Comparison of ENCODE assay signal across 20 mouse cellular contexts in the genomic region with DNA sequence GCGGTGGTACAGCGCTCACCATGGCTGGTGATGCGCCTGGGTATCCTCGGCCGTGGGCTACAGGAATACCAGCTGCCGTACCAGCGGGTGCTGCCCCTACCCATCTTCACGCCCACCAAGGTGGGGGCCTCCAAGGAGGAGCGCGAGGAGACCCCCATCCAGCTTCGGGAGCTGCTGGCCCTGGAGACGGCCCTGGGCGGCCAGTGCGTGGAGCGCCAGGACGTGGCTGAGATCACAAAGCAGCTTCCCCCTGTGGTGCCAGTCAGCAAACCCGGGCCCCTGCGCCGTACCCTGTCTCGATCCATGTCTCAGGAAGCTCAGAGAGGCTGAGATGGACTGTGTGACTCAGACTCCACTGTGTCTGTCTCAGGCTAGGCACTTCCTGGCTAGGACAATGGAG. TPM values are rescaled to one million over a fixed set of nuclear protein-coding genes. Genes with fewer than 3 reads are reported as not detected.
A peak's percentile ranks its signal among the peaks of the same experiment; 100 is the strongest.
DNase-seq lines count a peak whose midpoint lies in the region; ATAC-seq and TF ChIP-seq lines count a peak whose summit lies in the region.
"Had no signal": no experiment of that assay in that cellular context is flagged by ENCODE, and none has a peak within 500 bp of the region (broad histone marks: within the 10 kb centered on the region; RNA-seq: fewer than 3 reads in every experiment).

No protein-coding gene starts in this region.

- peak overlapping the region; percentile 95 for H3K27ac ChIP-seq in heart, adult 2 months
- no peak overlapping the region for H3K27ac ChIP-seq in hindbrain, embryonic 13.5 days
- H3K27ac ChIP-seq in hindbrain, postnatal 0 days, result no peak overlapping the region
- H3K27ac ChIP-seq in ES-Bruce4 (ENCODE audit: insufficient read depth, low read length), result no peak overlapping the region
- H3K27ac ChIP-seq: embryonic facial prominence, embryonic 12.5 days; liver, embryonic 14.5 days; stomach, embryonic 15.5 days had no signal

- no peak for TF ChIP-seq CTCF in heart, adult 2 months (IDR thresholded peaks at IDR 0.05)
- no peak for TF ChIP-seq CTCF in hindbrain, postnatal 0 days (IDR thresholded peaks at IDR 0.05; ENCODE audit: low read depth)
- TF ChIP-seq CTCF in E14TG2a.4 (conservative IDR thresholded peaks at IDR 0.05; ENCODE audit: low read length), result no peak
- no peak for TF ChIP-seq CTCF in ES-Bruce4 (IDR thresholded peaks at IDR 0.05; ENCODE audit: low read depth, low read length)

- no peak; the same call in 1 of the 2 replicates for TF ChIP-seq EP300 in heart, adult 2 months (IDR thresholded peaks at IDR 0.05; ENCODE audit: insufficient read depth, low read depth, low read length)
- TF ChIP-seq EP300 in ES-Bruce4 (IDR thresholded peaks at IDR 0.05; ENCODE audit: insufficient read depth, low read depth, low read length), result no peak

- H3K4me1 ChIP-seq in heart, adult 2 months (ENCODE audit: control insufficient read depth, insufficient read depth, low read length), result peaks cover under 1% of the 10 kb centered on the region; the same call in 1 of the 2 replicates
- peaks cover 19% of the 10 kb centered on the region for H3K4me1 ChIP-seq in hindbrain, embryonic 13.5 days (replicated peaks)
- no peaks in the 10 kb centered on the region for H3K4me1 ChIP-seq in hindbrain, postnatal 0 days (ENCODE audit: insufficient read depth, low read length)
- H3K4me1 ChIP-seq in E14TG2a.4 (replicated peaks; ENCODE audit: low read depth, low read length), result peaks cover 68% of the 10 kb centered on the region
- H3K4me1 ChIP-seq in ES-Bruce4 (ENCODE audit: control insufficient read depth, insufficient read depth, low read length), result no peaks in the 10 kb centered on the region
- H3K4me1 ChIP-seq: embryonic facial prominence, embryonic 12.5 days had no signal

- no peak; the same call in 1 of the 2 replicates for TF ChIP-seq POLR2A in heart, adult 2 months (IDR thresholded peaks at IDR 0.05; ENCODE audit: insufficient read depth, low read depth, low read length)
- TF ChIP-seq POLR2A in ES-Bruce4 (IDR thresholded peaks at IDR 0.05; ENCODE audit: insufficient read depth, low read length), result no peak

- no peaks in the 10 kb centered on the region for H3K9me3 ChIP-seq in hindbrain, embryonic 13.5 days
- no peaks in the 10 kb centered on the region for H3K9me3 ChIP-seq in hindbrain, postnatal 0 days (ENCODE audit: low read length)
- H3K9me3 ChIP-seq in E14TG2a.4 (ENCODE audit: low read length), result no peaks in the 10 kb centered on the region
- H3K9me3 ChIP-seq in ES-Bruce4 (replicated peaks; ENCODE audit: control insufficient read depth, insufficient read depth, low read length, poor library complexity, severe bottlenecking), result no peaks in the 10 kb centered on the region
- H3K9me3 ChIP-seq: embryonic facial prominence, embryonic 12.5 days; stomach, embryonic 15.5 days had no signal

- no peaks in the 10 kb centered on the region; the same call in 1 of the 2 replicates for H3K27me3 ChIP-seq in heart, adult 2 months (ENCODE audit: control insufficient read depth, insufficient read depth, low read length)
- peaks cover 59% of the 10 kb centered on the region for H3K27me3 ChIP-seq in hindbrain, embryonic 13.5 days
- peaks cover 5% of the 10 kb centered on the region; the same call in 1 of the 2 replicates for H3K27me3 ChIP-seq in hindbrain, postnatal 0 days (ENCODE audit: insufficient read depth, low read length)
- H3K27me3 ChIP-seq in E14TG2a.4 (ENCODE audit: insufficient read depth, low read length) (peaks cover 65% of the 10 kb centered on the region), ES-Bruce4 (ENCODE audit: control insufficient read depth, insufficient read depth, low read length, poor library complexity, severe bottlenecking) (no peaks in the 10 kb centered on the region)

- no peaks in the 10 kb centered on the region for H3K36me3 ChIP-seq in heart, adult 2 months (ENCODE audit: control insufficient read depth, insufficient read depth, low read length)
- H3K36me3 ChIP-seq in hindbrain, embryonic 13.5 days, result peaks cover 22% of the 10 kb centered on the region
- H3K36me3 ChIP-seq in hindbrain, postnatal 0 days (ENCODE audit: insufficient read depth, low read length), result no peaks in the 10 kb centered on the region
- H3K36me3 ChIP-seq in E14TG2a.4 (ENCODE audit: insufficient read depth, low read length) (peaks cover 17% of the 10 kb centered on the region), ES-Bruce4 (ENCODE audit: control insufficient read depth, insufficient read depth, low read length, poor library complexity, severe bottlenecking) (no peaks in the 10 kb centered on the region)

- peak overlapping the region; percentile 55 for H3K4me3 ChIP-seq in heart, adult 2 months
- H3K4me3 ChIP-seq in hindbrain, embryonic 13.5 days, result no peak overlapping the region
- no peak overlapping the region for H3K4me3 ChIP-seq in hindbrain, postnatal 0 days (ENCODE audit: low read length)
- H3K4me3 ChIP-seq in E14TG2a.4 (replicated peaks; ENCODE audit: low read length) (peak overlapping the region; percentile 66), ES-Bruce4 (ENCODE audit: low read depth, low read length) (peak overlapping the region; percentile 5; the same call in 1 of the 2 replicates)
- H3K4me3 ChIP-seq: embryonic facial prominence, embryonic 12.5 days; stomach, embryonic 15.5 days had no signal

- no peak for ATAC-seq in hindbrain, embryonic 13.5 days (ENCODE audit: low FRiP score)
- no peak for ATAC-seq in hindbrain, postnatal 0 days
- ATAC-seq: CD4-positive, CD25-positive, alpha-beta regulatory T cell, adult 4 months; intestine, embryonic 16.5 days had no signal

- H3K9ac ChIP-seq in heart, adult 2 months (ENCODE audit: low read depth, low read length), result peak overlapping the region; percentile 93
- peak overlapping the region; percentile 39; the same call in 1 of the 2 replicates for H3K9ac ChIP-seq in hindbrain, embryonic 13.5 days
- H3K9ac ChIP-seq in hindbrain, postnatal 0 days (replicated peaks; ENCODE audit: low read length), result no peak overlapping the region
- 0 out of 2 replicates have a peak overlapping the region, but pooled peaks have one; percentile 5 for H3K9ac ChIP-seq in ES-Bruce4 (ENCODE audit: low read depth, poor library complexity, severe bottlenecking)
- H3K9ac ChIP-seq: embryonic facial prominence, embryonic 12.5 days; liver, embryonic 14.5 days; stomach, embryonic 15.5 days had no signal

- H3K4me2 ChIP-seq in hindbrain, embryonic 13.5 days, result no peak overlapping the region
- H3K4me2 ChIP-seq in hindbrain, postnatal 0 days (ENCODE audit: low read depth, low read length), result no peak overlapping the region
- H3K4me2 ChIP-seq: embryonic facial prominence, embryonic 12.5 days; stomach, embryonic 15.5 days had no signal

- no peak for DNase-seq in heart, adult 2 months
- no peak for DNase-seq in heart, adult 8-10 months (ENCODE audit: low spot score)
- no peak for DNase-seq in hindbrain, postnatal 0 days (ENCODE audit: low spot score)
- DNase-seq in thymus, postnatal 36 days, result no peak
- DNase-seq: adrenal gland, postnatal 14 days; cerebellum, postnatal 36 days; lung, postnatal 10 days; right cerebral cortex, adult 18-20 months had no signal

- WGBS in heart, adult 2 months, result 61% methylated on average over 20 of the region's 20 CpGs
- 71% methylated on average over 20 of the region's 20 CpGs for WGBS in hindbrain, embryonic 13.5 days
- 67% methylated on average over 20 of the region's 20 CpGs for WGBS in hindbrain, postnatal 0 days

- intact Hi-C loops in heart, adult 2 months (cut with DNase I), result no loop called here

- H3K79me2 ChIP-seq in heart, adult 2 months (replicated peaks; ENCODE audit: control insufficient read depth, insufficient read depth, low read length), result no peaks in the 10 kb centered on the region

RNA-seq across cellular contexts. Expression of a gene that starts 0.6 kb away (rescaled TPM):
- total RNA-seq in heart, adult 2 months (2021), result 1,000 to 10,000 TPM; 1,095 to 3,136 TPM
- polyA plus RNA-seq in heart, adult 2 months (2012; rRNA removed), result 1,250 and 1,827 TPM in 2 replicates
- total RNA-seq in heart, adult 8-10 months (2022), result 1,000 to 10,000 TPM; 2,176 to 4,520 (median 3,450) TPM
- polyA plus RNA-seq in hindbrain, embryonic 13.5 days (2015; fragmentation: Nextera tagmentation; extraction: Ambion mirVana), result 0.21 and 0.35 TPM in 2 replicates
- total RNA-seq in hindbrain, postnatal 0 days (2014; rRNA removed), result 0.26 and 4.4 TPM in 2 replicates
- polyA plus RNA-seq in hindbrain, postnatal 0 days (2015; fragmentation: Nextera tagmentation; extraction: Ambion mirVana), result not detected in 2 replicates
- not detected in 2 replicates for polyA plus RNA-seq in ES-Bruce4 (2011; ENCODE audit: insufficient read depth, insufficient read length, low read depth, missing spikeins)
- total RNA-seq: granulocyte monocyte progenitor cell, adult 5-6 weeks; megakaryocyte-erythroid progenitor cell, adult 5-6 weeks; neutrophil, adult 5-6 weeks had no signal
- polyA plus RNA-seq: CD4-positive, CD25-positive, alpha-beta regulatory T cell, adult 4 months; thymus, postnatal 0 days had no signal

RNA-seq across cellular contexts. Expression of a gene that starts 2.0 kb away (rescaled TPM):
- total RNA-seq in heart, adult 2 months (2021), result 1 to 10 TPM in 1 of 2 experiments, under 1 TPM in 1; 0.91 to 1.5 TPM
- 1.6 and 2.6 TPM in 2 replicates for polyA plus RNA-seq in heart, adult 2 months (2012; rRNA removed)
- 1 to 10 TPM in 3 of 4 experiments, not detected in 1; 1.2 to 1.6 (median 1.4) TPM for total RNA-seq in heart, adult 8-10 months (2022)
- polyA plus RNA-seq in hindbrain, embryonic 13.5 days (2015; fragmentation: Nextera tagmentation; extraction: Ambion mirVana), result 3.2 and 4.2 TPM in 2 replicates
- 1.2 and 5.4 TPM in 2 replicates for total RNA-seq in hindbrain, postnatal 0 days (2014; rRNA removed)
- 5.4 and 5.5 TPM in 2 replicates for polyA plus RNA-seq in hindbrain, postnatal 0 days (2015; fragmentation: Nextera tagmentation; extraction: Ambion mirVana)
- polyA plus RNA-seq in ES-Bruce4 (2011; ENCODE audit: insufficient read depth, insufficient read length, low read depth, missing spikeins), result not detected in 2 replicates
- total RNA-seq: granulocyte monocyte progenitor cell, adult 5-6 weeks; megakaryocyte-erythroid progenitor cell, adult 5-6 weeks; neutrophil, adult 5-6 weeks had no signal
- polyA plus RNA-seq: CD4-positive, CD25-positive, alpha-beta regulatory T cell, adult 4 months; liver, embryonic 14.5 days had no signal

RNA-seq across cellular contexts. Expression of a gene that starts 16.1 kb away (rescaled TPM):
- total RNA-seq in heart, adult 2 months (2021), result 1 to 10 TPM; 7.7 to 8.5 TPM
- 18.8 and 21.1 TPM in 2 replicates for polyA plus RNA-seq in heart, adult 2 months (2012; rRNA removed)
- total RNA-seq in heart, adult 8-10 months (2022), result 1 to 10 TPM; 8.2 to 9.6 (median 8.9) TPM
- 9.4 and 10.4 TPM in 2 replicates for polyA plus RNA-seq in hindbrain, embryonic 13.5 days (2015; fragmentation: Nextera tagmentation; extraction: Ambion mirVana)
- total RNA-seq in hindbrain, postnatal 0 days (2014; rRNA removed), result 10.6 and 12.0 TPM in 2 replicates
- polyA plus RNA-seq in hindbrain, postnatal 0 days (2015; fragmentation: Nextera tagmentation; extraction: Ambion mirVana), result 7.8 and 9.2 TPM in 2 replicates
- polyA plus RNA-seq in ES-Bruce4 (2011; ENCODE audit: insufficient read depth, insufficient read length, low read depth, missing spikeins), result 4.5 and 5.0 TPM in 2 replicates

RNA-seq across cellular contexts. Expression of a gene that starts 26.0 kb away (rescaled TPM):
- 10 to 100 TPM; 19.0 to 24.3 TPM for total RNA-seq in heart, adult 2 months (2021)
- 58.3 and 62.3 TPM in 2 replicates for polyA plus RNA-seq in heart, adult 2 months (2012; rRNA removed)
- total RNA-seq in heart, adult 8-10 months (2022), result 10 to 100 TPM; 17.2 to 28.8 (median 23.7) TPM
- 44.4 and 44.7 TPM in 2 replicates for polyA plus RNA-seq in hindbrain, embryonic 13.5 days (2015; fragmentation: Nextera tagmentation; extraction: Ambion mirVana)
- 44.0 and 52.4 TPM in 2 replicates for total RNA-seq in hindbrain, postnatal 0 days (2014; rRNA removed)
- 28.4 and 31.9 TPM in 2 replicates for polyA plus RNA-seq in hindbrain, postnatal 0 days (2015; fragmentation: Nextera tagmentation; extraction: Ambion mirVana)
- 12.2 and 16.8 TPM in 2 replicates for polyA plus RNA-seq in ES-Bruce4 (2011; ENCODE audit: insufficient read depth, insufficient read length, low read depth, missing spikeins)

RNA-seq across cellular contexts. Expression of a gene that starts 28.1 kb away (rescaled TPM):
- 1 to 10 TPM; 6.6 to 6.9 TPM for total RNA-seq in heart, adult 2 months (2021)
- 8.4 and 9.2 TPM in 2 replicates for polyA plus RNA-seq in heart, adult 2 months (2012; rRNA removed)
- 1 to 10 TPM; 5.4 to 9.1 (median 8.0) TPM for total RNA-seq in heart, adult 8-10 months (2022)
- 8.4 and 9.9 TPM in 2 replicates for polyA plus RNA-seq in hindbrain, embryonic 13.5 days (2015; fragmentation: Nextera tagmentation; extraction: Ambion mirVana)
- total RNA-seq in hindbrain, postnatal 0 days (2014; rRNA removed), result 8.0 and 11.7 TPM in 2 replicates
- 4.9 and 5.1 TPM in 2 replicates for polyA plus RNA-seq in hindbrain, postnatal 0 days (2015; fragmentation: Nextera tagmentation; extraction: Ambion mirVana)
- polyA plus RNA-seq in ES-Bruce4 (2011; ENCODE audit: insufficient read depth, insufficient read length, low read depth, missing spikeins), result 11.0 and 12.4 TPM in 2 replicates
- total RNA-seq: granulocyte monocyte progenitor cell, adult 5-6 weeks; megakaryocyte-erythroid progenitor cell, adult 5-6 weeks had no signal

Comparison
In these comparisons a context has a peak if more than half of its experiments do, and no peak if none do; other contexts are left out.
1. H3K4me3 ChIP-seq: peak in heart, adult 2 months (single experiment), E14TG2a.4 (single experiment) and ES-Bruce4 (single experiment); none in hindbrain, embryonic 13.5 days (single experiment) and hindbrain, postnatal 0 days (single experiment).
2. RNA of a gene that starts 0.6 kb away (polyA plus RNA-seq): 1,250 to 1,827 TPM in heart, adult 2 months; 0.21 to 0.35 TPM in hindbrain, embryonic 13.5 days, not detected in hindbrain, postnatal 0 days and not detected in ES-Bruce4; every median in the first group is over 100 times any median in the second.